Mouse (Mus musculus): ENCODE measurements around the gene Vwa7.

DNA sequence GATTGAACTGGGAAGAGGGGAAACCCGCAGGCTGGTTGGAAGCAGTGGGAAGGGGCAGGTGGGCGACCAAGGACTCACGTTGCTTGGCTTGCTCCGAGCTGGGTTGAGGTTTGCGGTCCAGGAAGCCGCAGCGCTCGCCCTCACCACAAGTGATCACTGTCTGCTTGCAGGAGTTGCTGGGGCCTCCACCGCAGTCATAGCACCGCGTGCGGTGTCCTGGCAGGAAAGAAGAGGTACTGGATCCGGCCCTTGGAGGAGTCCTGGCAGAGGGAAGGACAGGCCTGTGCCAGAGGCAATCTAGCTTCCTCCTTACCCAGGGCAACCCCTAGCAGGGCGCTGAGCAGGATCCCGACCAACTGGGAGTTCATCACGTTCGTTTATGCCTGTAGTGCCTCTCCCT lies 57.7 kb downstream of the Vwa7 start:
- TF ChIP-seq CTCF (IDR thresholded peaks at IDR 0.05; ENCODE audit: low read depth) (no peak), EP300 (optimal IDR thresholded peaks at IDR 0.05) (no peak)
